Mouse (Mus musculus) thymus, adult 2 months (tissue): ENCODE measurements around the gene Chst11.

ENCODE experiments used
- CTCF ChIP-seq: fragments of 200-500 bp; IDR thresholded peaks from 2 replicates; pipeline ENCODE4 v1.5.1; 2012; ENCODE audit warnings: mild to moderate bottlenecking, control low read depth, low read length, moderate library complexity, borderline replicate concordance; ENCODE audit not compliant: control insufficient read depth, poor library complexity, insufficient read depth; ENCODE audit errors: extremely low read depth
- POLR2A ChIP-seq: fragments of 200-500 bp; IDR thresholded peaks from 2 replicates; pipeline ENCODE4 v1.6.1; 2012; ENCODE audit warnings: mild to moderate bottlenecking, low read length, control low read depth, moderate library complexity; ENCODE audit not compliant: control insufficient read depth, poor library complexity, insufficient read depth; ENCODE audit errors: extremely low read depth

- no peak for TF ChIP-seq CTCF
- no peak for TF ChIP-seq POLR2A
Observed at GRCm38 (mm10) chr10:83030103-83030661, 44.9 kb downstream of the Chst11 start.
